Mouse (Mus musculus) lung, embryonic 15.5 days (tissue): ENCODE results near the gene Ccdc6. TPM values are rescaled to one million over a fixed set of nuclear protein-coding genes. Genes with fewer than 3 reads are reported as not detected.

Experiments
- ATAC-seq: fragments of 200-750 bp; cut with Nextera tagmentation; 2 replicates; pipeline ENCODE4 v1.8.0; 2017; ENCODE audit warnings: moderate number of reproducible peaks, borderline replicate concordance; ENCODE audit not compliant: low FRiP score, low TSS enrichment; ENCODE audit errors: extremely low read depth
- H3K27ac ChIP-seq: fragments of 300-500 bp; sonication (generic); 2 replicates; pipeline ENCODE4 v1.5.1; 2015; ENCODE audit warnings: moderate library complexity, mild to moderate bottlenecking, inconsistent platforms
- H3K27me3 ChIP-seq: fragments of 300-500 bp; sonication (generic); 2 replicates; pipeline ENCODE4 v1.6.1; 2015; ENCODE audit warnings: inconsistent platforms
- H3K36me3 ChIP-seq: fragments of 300-500 bp; sonication (generic); 2 replicates; pipeline ENCODE4 v1.6.1; 2015; ENCODE audit warnings: inconsistent platforms
- H3K4me1 ChIP-seq: fragments of 300-500 bp; sonication (generic); 2 replicates; pipeline ENCODE4 v1.6.1; 2015; ENCODE audit warnings: inconsistent platforms
- H3K4me2 ChIP-seq: fragments of 300-500 bp; sonication (generic); 2 replicates; pipeline ENCODE4 v1.6.1; 2015; ENCODE audit warnings: inconsistent platforms, mild to moderate bottlenecking, moderate library complexity
- H3K4me3 ChIP-seq: fragments of 300-500 bp; sonication (generic); 2 replicates; pipeline ENCODE4 v1.5.1; 2015; ENCODE audit warnings: mild to moderate bottlenecking, inconsistent platforms
- H3K9ac ChIP-seq: fragments of 300-500 bp; sonication (generic); 2 replicates; pipeline ENCODE4 v1.6.1; 2015; ENCODE audit warnings: inconsistent platforms
- H3K9me3 ChIP-seq: fragments of 300-500 bp; sonication (generic); 2 replicates; pipeline ENCODE4 v1.6.1; 2016; ENCODE audit warnings: inconsistent platforms
- WGBS: fragments of 180-500 bp; shearing (Covaris S2); methylation state at CpG from one replicate; pipeline ENCODE4 v1.1.7; 2015; 5-methylcytosine and 5-hydroxymethylcytosine counted together
- polyA plus RNA-seq: library from polyadenylated mRNA; unstranded; fragments of >200 nt; fragmentation: Nextera tagmentation; extraction: Ambion mirVana; gene quantifications from 2 replicates; pipeline ENCODE4 v1.2.1, GENCODE M21; 2015

The Ccdc6 gene
- polyA plus RNA-seq, 1 experiment from 2014 or later = 15.0 TPM

DNA sequence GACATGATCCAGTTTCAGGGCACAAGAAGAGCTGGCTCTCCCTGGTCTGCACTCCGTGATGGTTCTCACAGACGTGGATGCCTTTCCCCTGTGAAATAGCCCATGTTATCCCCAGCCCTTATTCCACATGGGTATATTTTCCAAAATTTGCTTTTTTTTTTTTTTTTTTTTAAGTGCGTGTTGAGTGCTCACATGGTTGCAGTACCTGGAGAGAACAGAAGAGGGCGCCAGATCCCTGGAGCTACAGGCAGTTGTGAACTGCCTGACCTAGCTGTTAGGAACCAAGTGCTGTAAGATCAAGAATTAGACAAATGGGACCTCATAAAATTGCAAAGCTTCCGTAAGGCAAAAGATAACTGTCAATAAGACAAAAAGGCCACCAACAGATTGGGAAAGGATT is 38.8 kb downstream of the Ccdc6 start:
- H3K36me3 ChIP-seq = no peaks in the 10 kb centered on the region
- H3K27me3 ChIP-seq = no peaks in the 10 kb centered on the region
- no peak overlapping the region for H3K4me3 ChIP-seq
- no peaks in the 10 kb centered on the region for H3K9me3 ChIP-seq
- H3K4me1 ChIP-seq = peaks cover 27% of the 10 kb centered on the region
- no peak for ATAC-seq
- WGBS = 80% methylated on average over 5 of the region's 5 CpGs
- H3K9ac ChIP-seq = no peak overlapping the region
- no peak overlapping the region for H3K27ac ChIP-seq
- no peak overlapping the region for H3K4me2 ChIP-seq

DNA sequence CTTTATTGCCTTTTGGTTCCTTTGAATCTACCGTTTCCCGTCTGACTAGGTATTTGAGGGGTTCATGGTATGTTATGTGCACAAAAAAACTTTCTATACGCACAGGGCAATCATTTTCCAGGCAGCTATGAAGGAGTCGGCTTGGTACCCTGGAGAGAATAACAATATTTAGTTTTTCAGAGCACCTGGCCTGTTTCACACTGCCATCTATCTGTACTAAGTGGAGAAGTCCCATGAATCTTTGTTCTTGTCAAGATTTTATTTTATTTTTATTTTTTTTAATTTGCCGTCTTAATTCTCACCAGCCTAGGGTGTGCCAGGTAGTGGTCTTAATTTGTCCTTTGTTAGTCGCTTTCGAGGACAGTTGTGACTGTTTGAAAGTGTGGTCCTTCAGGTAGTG is 40.7 kb downstream of the Ccdc6 start:
- no peak for ATAC-seq
- Histone ChIP-seq H3K4me2 (no peak overlapping the region), H3K9me3 (no peaks in the 10 kb centered on the region), H3K27me3 (no peaks in the 10 kb centered on the region), H3K4me3 (no peak overlapping the region), H3K27ac (no peak overlapping the region), H3K9ac (no peak overlapping the region), H3K36me3 (0 out of 2 replicates have a peak, but pooled peaks cover under 1% of the 10 kb centered on the region), H3K4me1 (peaks cover 12% of the 10 kb centered on the region)
- 81% methylated on average over 7 of the region's 7 CpGs for WGBS

DNA sequence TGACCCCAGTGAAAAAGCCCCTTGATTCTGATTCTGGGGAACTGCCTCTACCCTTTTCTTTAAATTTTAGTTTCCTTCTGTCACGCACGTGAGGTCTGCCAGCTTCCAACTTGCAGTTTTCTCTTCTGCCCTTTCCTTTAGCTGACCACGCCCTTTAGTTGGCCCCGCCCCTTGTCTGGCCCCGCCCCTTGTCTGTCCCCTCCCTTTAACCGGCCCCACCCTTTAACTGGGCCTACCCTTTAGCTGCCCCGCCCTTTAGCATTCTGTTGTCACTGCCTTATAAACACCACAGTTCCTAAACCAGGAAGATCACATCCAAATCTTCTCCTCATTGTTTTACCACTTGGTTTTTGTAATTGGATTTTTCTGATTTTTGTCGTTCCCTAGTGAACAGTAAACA is 41.2 kb downstream of the Ccdc6 start:
- H3K27ac ChIP-seq = no peak overlapping the region
- H3K9me3 ChIP-seq = no peaks in the 10 kb centered on the region
- H3K4me3 ChIP-seq = no peak overlapping the region
- peaks cover 6% of the 10 kb centered on the region; the same call in 1 of the 2 replicates for H3K36me3 ChIP-seq
- WGBS = 65% methylated on average over 8 of the region's 8 CpGs
- no peaks in the 10 kb centered on the region for H3K27me3 ChIP-seq
- H3K4me1 ChIP-seq = peaks cover 7% of the 10 kb centered on the region
- no peak overlapping the region for H3K9ac ChIP-seq
- no peak overlapping the region for H3K4me2 ChIP-seq
- ATAC-seq = no peak

GRCm38 (mm10) chr10:70139368-70139767 is 42.4 kb downstream of the Ccdc6 start:
- H3K27me3 ChIP-seq = no peaks in the 10 kb centered on the region
- no peak for ATAC-seq
- H3K27ac ChIP-seq = no peak overlapping the region
- H3K36me3 ChIP-seq = peaks cover 11% of the 10 kb centered on the region; the same call in 1 of the 2 replicates
- H3K4me3 ChIP-seq = no peak overlapping the region
- no peaks in the 10 kb centered on the region for H3K9me3 ChIP-seq
- H3K9ac ChIP-seq = no peak overlapping the region
- H3K4me1 ChIP-seq = no peaks in the 10 kb centered on the region; the same call in 1 of the 2 replicates
- no peak overlapping the region for H3K4me2 ChIP-seq
- 80% methylated on average over 6 of the region's 6 CpGs for WGBS

DNA sequence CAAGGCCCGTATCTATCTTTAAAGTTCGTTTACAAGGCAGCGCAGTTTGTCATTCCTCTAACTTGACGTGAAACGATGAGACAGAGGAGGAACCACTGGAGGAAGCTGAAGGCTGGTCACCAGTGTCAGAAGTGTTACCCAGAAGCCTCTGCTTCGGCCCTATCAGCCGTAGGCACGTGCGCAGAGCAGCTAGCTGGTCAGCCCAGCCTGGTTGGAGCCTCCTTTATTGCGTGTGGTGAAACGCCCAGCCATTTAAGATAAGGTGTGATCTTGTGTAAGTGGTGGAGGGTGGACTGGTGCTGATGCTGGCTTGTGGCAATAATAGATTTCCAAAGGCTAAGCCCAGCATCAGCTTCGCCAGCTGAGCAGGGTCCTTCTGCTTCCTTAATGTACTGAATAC is 43.5 kb downstream of the Ccdc6 start:
- no peak overlapping the region for H3K9ac ChIP-seq
- WGBS = 75% methylated on average over 12 of the region's 12 CpGs
- no peak for ATAC-seq
- H3K27me3 ChIP-seq = no peaks in the 10 kb centered on the region
- H3K4me2 ChIP-seq = no peak overlapping the region
- H3K4me1 ChIP-seq = no peaks in the 10 kb centered on the region; the same call in 1 of the 2 replicates
- no peaks in the 10 kb centered on the region for H3K9me3 ChIP-seq
- H3K27ac ChIP-seq = no peak overlapping the region
- peaks cover 18% of the 10 kb centered on the region for H3K36me3 ChIP-seq
- H3K4me3 ChIP-seq = no peak overlapping the region

GRCm38 (mm10) chr10:70142623-70143022 is 45.7 kb downstream of the Ccdc6 start:
- WGBS = 92% methylated on average over 17 of the region's 17 CpGs
- no peak overlapping the region for H3K4me2 ChIP-seq
- H3K27ac ChIP-seq = no peak overlapping the region
- H3K27me3 ChIP-seq = no peaks in the 10 kb centered on the region
- H3K4me1 ChIP-seq = no peaks in the 10 kb centered on the region; the same call in 1 of the 2 replicates
- peaks cover 30% of the 10 kb centered on the region for H3K36me3 ChIP-seq
- no peak for ATAC-seq
- H3K4me3 ChIP-seq = no peak overlapping the region
- H3K9ac ChIP-seq = no peak overlapping the region
- no peaks in the 10 kb centered on the region for H3K9me3 ChIP-seq

DNA sequence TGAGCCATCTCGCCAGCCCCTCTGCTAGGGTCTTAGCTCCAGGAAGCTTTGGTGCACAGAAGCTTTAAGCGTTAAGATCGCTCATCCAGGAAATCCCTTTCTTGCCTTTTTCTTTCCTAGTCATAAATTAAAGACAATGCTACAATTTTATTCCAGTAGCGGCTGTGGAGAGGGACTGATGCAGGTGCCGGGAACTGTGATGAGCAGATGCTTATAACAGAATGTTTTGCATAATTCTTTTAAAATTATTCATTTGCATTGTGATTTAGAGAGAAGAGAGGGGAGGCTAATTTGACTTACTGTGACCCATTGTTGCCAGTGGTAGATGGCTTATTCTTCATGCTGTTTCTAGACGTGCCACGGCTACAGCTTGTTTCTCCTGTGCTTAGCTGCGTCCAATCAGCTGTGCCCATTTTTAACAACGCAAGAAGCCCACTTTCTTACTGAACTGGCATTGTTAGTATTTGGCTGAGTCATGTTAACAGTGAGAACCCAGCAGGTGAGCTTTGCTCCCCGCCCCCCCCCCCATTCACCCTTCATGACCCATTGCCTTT is 47.2 kb downstream of the Ccdc6 start:
- no peak overlapping the region for H3K4me2 ChIP-seq
- no peaks in the 10 kb centered on the region for H3K27me3 ChIP-seq
- H3K27ac ChIP-seq = no peak overlapping the region
- peaks cover 30% of the 10 kb centered on the region for H3K36me3 ChIP-seq
- H3K9me3 ChIP-seq = no peaks in the 10 kb centered on the region
- H3K9ac ChIP-seq = no peak overlapping the region
- no peak for ATAC-seq
- H3K4me3 ChIP-seq = no peak overlapping the region
- peaks cover 7% of the 10 kb centered on the region for H3K4me1 ChIP-seq
- 90% methylated on average over 10 of the region's 10 CpGs for WGBS

- no peak overlapping the region for H3K27ac ChIP-seq
- peaks cover 39% of the 10 kb centered on the region for H3K36me3 ChIP-seq
- H3K4me3 ChIP-seq = no peak overlapping the region
- H3K4me2 ChIP-seq = no peak overlapping the region
- ATAC-seq = no peak
- H3K27me3 ChIP-seq = no peaks in the 10 kb centered on the region
- H3K4me1 ChIP-seq = peaks cover 15% of the 10 kb centered on the region
- 96% methylated on average over 12 of the region's 12 CpGs for WGBS
- no peaks in the 10 kb centered on the region for H3K9me3 ChIP-seq
- H3K9ac ChIP-seq = no peak overlapping the region
Observed at GRCm38 (mm10) chr10:70145873-70146272, 49.0 kb downstream of the Ccdc6 start.

- H3K27me3 ChIP-seq = no peaks in the 10 kb centered on the region
- WGBS = 14% methylated on average over 7 of the region's 7 CpGs
- H3K4me2 ChIP-seq = no peak overlapping the region
- H3K27ac ChIP-seq = no peak overlapping the region
- ATAC-seq = no peak
- H3K36me3 ChIP-seq = peaks cover 38% of the 10 kb centered on the region
- peaks cover 22% of the 10 kb centered on the region for H3K4me1 ChIP-seq
- no peaks in the 10 kb centered on the region for H3K9me3 ChIP-seq
- no peak overlapping the region for H3K9ac ChIP-seq
- H3K4me3 ChIP-seq = no peak overlapping the region
Observed at GRCm38 (mm10) chr10:70149093-70149492, 52.2 kb downstream of the Ccdc6 start.

DNA sequence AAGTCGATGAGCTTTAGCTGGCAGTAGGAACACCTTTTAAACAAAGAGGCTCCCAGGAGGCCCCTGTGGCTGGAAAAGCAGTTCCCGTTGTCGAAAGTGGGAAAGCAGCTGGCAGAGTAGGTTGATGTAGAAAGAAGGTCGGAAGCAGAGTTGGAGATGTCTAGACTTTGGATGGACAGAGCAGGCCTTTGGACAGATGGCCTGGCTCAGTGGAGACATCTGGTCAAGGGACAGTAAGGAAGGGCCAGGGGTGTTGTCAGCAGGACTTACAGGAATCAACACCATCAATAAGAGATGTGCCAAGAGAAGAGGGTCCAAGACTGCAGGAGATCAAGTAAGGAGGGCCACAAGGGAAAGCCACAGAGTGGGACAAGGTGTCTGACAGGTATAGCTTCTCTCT is 53.4 kb downstream of the Ccdc6 start:
- WGBS = 68% methylated on average over 4 of the region's 4 CpGs
- Histone ChIP-seq H3K36me3 (peaks cover 40% of the 10 kb centered on the region), H3K4me2 (no peak overlapping the region), H3K9ac (no peak overlapping the region), H3K27me3 (no peaks in the 10 kb centered on the region), H3K4me3 (no peak overlapping the region), H3K4me1 (peaks cover 22% of the 10 kb centered on the region), H3K9me3 (no peaks in the 10 kb centered on the region), H3K27ac (no peak overlapping the region)
- no peak for ATAC-seq

DNA sequence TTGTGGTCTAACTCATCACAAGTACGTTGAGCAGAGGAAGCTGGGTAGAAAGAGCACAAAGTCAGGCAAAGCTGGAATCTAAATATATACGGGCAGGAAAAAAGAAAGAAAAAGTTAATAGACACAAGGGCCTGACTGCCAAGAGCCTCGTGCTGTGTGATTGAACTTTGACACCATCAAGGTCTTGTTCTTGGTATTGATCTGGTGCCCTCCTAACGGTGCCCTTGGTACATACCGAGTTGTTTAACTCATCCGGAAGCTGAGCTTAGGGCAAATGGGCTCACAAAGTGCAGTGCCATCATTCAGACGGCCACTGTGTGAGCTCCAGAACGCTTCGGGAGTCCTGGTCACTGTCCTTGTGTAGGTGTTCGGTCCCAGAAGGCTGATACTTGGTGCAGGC is 54.2 kb downstream of the Ccdc6 start:
- H3K36me3 ChIP-seq = peaks cover 40% of the 10 kb centered on the region
- 74% methylated on average over 10 of the region's 10 CpGs for WGBS

GRCm38 (mm10) chr10:70152190-70152743 is 55.3 kb downstream of the Ccdc6 start:
- no peak overlapping the region for H3K9ac ChIP-seq

More for the DNA sequence above, 54.2 kb downstream of the Ccdc6 start:
- H3K4me3 ChIP-seq = no peak overlapping the region
- H3K9ac ChIP-seq = no peak overlapping the region
- no peak overlapping the region for H3K27ac ChIP-seq
- no peaks in the 10 kb centered on the region for H3K27me3 ChIP-seq
- H3K9me3 ChIP-seq = no peaks in the 10 kb centered on the region
- no peak for ATAC-seq
- H3K4me1 ChIP-seq = peaks cover 22% of the 10 kb centered on the region
- H3K4me2 ChIP-seq = no peak overlapping the region

More at GRCm38 (mm10) chr10:70152190-70152743, 55.3 kb downstream of the Ccdc6 start:
- no peak overlapping the region for H3K4me2 ChIP-seq
- H3K27ac ChIP-seq = no peak overlapping the region
- WGBS = 42% methylated on average over 12 of the region's 12 CpGs
- peaks cover 22% of the 10 kb centered on the region for H3K4me1 ChIP-seq
- H3K27me3 ChIP-seq = no peaks in the 10 kb centered on the region
- H3K9me3 ChIP-seq = no peaks in the 10 kb centered on the region
- H3K4me3 ChIP-seq = no peak overlapping the region
- ATAC-seq = no peak
- peaks cover 46% of the 10 kb centered on the region for H3K36me3 ChIP-seq
